Mouse (Mus musculus) heart, embryonic 11.5 days (tissue): ENCODE results near the gene Muc13. TPM values are rescaled to one million over a fixed set of nuclear protein-coding genes. Genes with fewer than 3 reads are reported as not detected.

Experiments
- ATAC-seq: fragments of 200-750 bp; cut with Nextera tagmentation; replicated peaks from 2 replicates; pipeline ENCODE4 v1.8.0; 2017; ENCODE audit warnings: moderate library complexity; ENCODE audit not compliant: insufficient number of reproducible peaks, low FRiP score, low TSS enrichment
- H3K27ac ChIP-seq: fragments of 300-500 bp; sonication (generic); 2 replicates; pipeline ENCODE4 v1.5.1; 2014; ENCODE audit warnings: mild to moderate bottlenecking, low read depth, low read length
- H3K27me3 ChIP-seq: fragments of 300-500 bp; sonication (generic); 2 replicates; pipeline ENCODE4 v1.6.1; 2014; ENCODE audit warnings: mild to moderate bottlenecking, low read length, mixed read lengths; ENCODE audit not compliant: control insufficient read depth, insufficient read depth
- H3K36me3 ChIP-seq: fragments of 300-500 bp; sonication (generic); 2 replicates; pipeline ENCODE4 v1.6.1; 2014; ENCODE audit warnings: mild to moderate bottlenecking, low read length, moderate library complexity, mixed read lengths; ENCODE audit not compliant: control insufficient read depth, insufficient read depth
- H3K4me1 ChIP-seq: fragments of 300-500 bp; sonication (generic); 2 replicates; pipeline ENCODE4 v1.6.1; 2014; ENCODE audit warnings: low read length; ENCODE audit not compliant: control insufficient read depth, insufficient read depth
- H3K4me2 ChIP-seq: fragments of 300-500 bp; sonication (generic); 2 replicates; pipeline ENCODE4 v1.6.1; 2014; ENCODE audit warnings: mild to moderate bottlenecking, moderate library complexity
- H3K4me3 ChIP-seq: fragments of 300-500 bp; sonication (generic); 2 replicates; pipeline ENCODE4 v1.5.1; 2014; ENCODE audit warnings: low read depth, low read length
- H3K9ac ChIP-seq: fragments of 300-500 bp; sonication (generic); 2 replicates; pipeline ENCODE4 v1.6.1; 2014; ENCODE audit warnings: mild to moderate bottlenecking, low read depth, low read length, moderate library complexity
- H3K9me3 ChIP-seq: fragments of 300-500 bp; sonication (generic); replicated peaks from 2 replicates; pipeline ENCODE4 v1.6.1; 2016; ENCODE audit warnings: low read length; ENCODE audit not compliant: control insufficient read depth
- WGBS: fragments of 180-500 bp; shearing (Covaris S2); extraction: QIAGEN DNeasy Blood & Tissue Kit; methylation state at CpG from one replicate; pipeline ENCODE4 v1.1.7; 2014; ENCODE audit not compliant: insufficient replicate concordance; 5-methylcytosine and 5-hydroxymethylcytosine counted together
- polyA plus RNA-seq: library from polyadenylated mRNA; unstranded; fragments of >200 nt; fragmentation: Nextera tagmentation; extraction: Ambion mirVana; gene quantifications from 2 replicates; pipeline ENCODE4 v1.2.1, GENCODE M21; 2014

Gene Muc13
- polyA plus RNA-seq, 1 experiment from 2014 or later: 0.39 TPM

- Histone ChIP-seq H3K9ac (no peak overlapping the region), H3K4me2 (no peak overlapping the region), H3K27ac (no peak overlapping the region), H3K9me3 (no peaks in the 10 kb centered on the region), H3K36me3 (no peaks in the 10 kb centered on the region), H3K4me1 (0 out of 2 replicates have a peak, but pooled peaks cover 6% of the 10 kb centered on the region), H3K4me3 (no peak overlapping the region), H3K27me3 (no peaks in the 10 kb centered on the region)
- WGBS: 66% methylated on average over 7 of the region's 7 CpGs
- no peak for ATAC-seq
Observed at GRCm38 (mm10) chr16:33786657-33787390, 7.0 kb upstream of the Muc13 start.

DNA sequence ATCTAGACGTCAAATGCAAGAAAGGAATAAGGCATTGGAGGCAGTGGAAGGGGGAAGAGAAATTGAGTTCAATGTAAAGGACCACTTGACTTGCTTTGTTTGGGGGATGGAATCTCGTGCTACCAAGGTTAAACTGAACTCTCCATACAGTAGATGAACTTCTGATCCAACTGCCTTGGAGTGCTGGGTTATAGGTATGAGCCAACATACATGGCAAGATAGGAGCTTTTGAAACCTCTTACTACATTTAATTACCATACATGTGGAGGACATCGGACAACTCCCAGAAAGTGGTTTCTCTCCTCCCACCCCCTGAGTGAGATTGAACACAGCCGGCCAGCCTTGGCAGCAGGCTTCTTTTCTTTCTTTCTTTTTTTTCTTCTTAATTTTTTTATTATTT is 1.3 kb downstream of the Muc13 start:
- Histone ChIP-seq H3K9me3 (no peaks in the 10 kb centered on the region), H3K27me3 (no peaks in the 10 kb centered on the region), H3K36me3 (no peaks in the 10 kb centered on the region), H3K9ac (no peak overlapping the region), H3K4me3 (no peak overlapping the region), H3K4me2 (no peak overlapping the region), H3K4me1 (no peaks in the 10 kb centered on the region), H3K27ac (no peak overlapping the region)
- WGBS: 64% methylated on average over 4 of the region's 4 CpGs
- ATAC-seq: no peak

- H3K27me3 ChIP-seq: no peaks in the 10 kb centered on the region
- no peak overlapping the region for H3K4me2 ChIP-seq
- H3K9me3 ChIP-seq: no peaks in the 10 kb centered on the region
- no peak overlapping the region for H3K9ac ChIP-seq
- no peaks in the 10 kb centered on the region for H3K36me3 ChIP-seq
- no peaks in the 10 kb centered on the region for H3K4me1 ChIP-seq
- H3K27ac ChIP-seq: no peak overlapping the region
- no peak for ATAC-seq
- WGBS: 76% methylated on average over 6 of the region's 6 CpGs
- H3K4me3 ChIP-seq: no peak overlapping the region
Observed at GRCm38 (mm10) chr16:33795887-33796286, 2.0 kb downstream of the Muc13 start.

DNA sequence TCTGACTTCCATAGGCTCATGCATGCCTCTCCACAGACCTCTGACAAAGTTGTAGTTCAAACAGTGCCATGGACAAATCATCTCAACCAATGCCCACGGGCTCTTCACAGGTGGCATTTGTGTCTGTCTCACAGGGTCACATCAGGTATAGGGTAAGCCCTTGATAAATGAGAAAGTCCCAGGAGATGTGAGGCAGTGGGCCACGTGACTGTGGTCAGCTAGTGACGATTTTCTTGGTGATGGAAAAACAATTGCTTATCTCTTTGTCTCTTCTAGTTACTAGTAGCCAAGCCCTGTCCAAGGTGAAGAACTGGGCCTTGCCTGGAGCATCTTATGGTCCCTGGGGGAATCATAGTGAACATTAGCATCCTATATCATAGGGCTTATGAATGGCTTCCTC is 2.9 kb downstream of the Muc13 start:
- Histone ChIP-seq H3K27me3 (no peaks in the 10 kb centered on the region), H3K36me3 (no peaks in the 10 kb centered on the region), H3K9me3 (no peaks in the 10 kb centered on the region), H3K27ac (no peak overlapping the region), H3K4me3 (no peak overlapping the region), H3K4me1 (no peaks in the 10 kb centered on the region), H3K9ac (no peak overlapping the region), H3K4me2 (no peak overlapping the region)
- ATAC-seq: no peak
- 68% methylated on average over 3 of the region's 3 CpGs for WGBS

DNA sequence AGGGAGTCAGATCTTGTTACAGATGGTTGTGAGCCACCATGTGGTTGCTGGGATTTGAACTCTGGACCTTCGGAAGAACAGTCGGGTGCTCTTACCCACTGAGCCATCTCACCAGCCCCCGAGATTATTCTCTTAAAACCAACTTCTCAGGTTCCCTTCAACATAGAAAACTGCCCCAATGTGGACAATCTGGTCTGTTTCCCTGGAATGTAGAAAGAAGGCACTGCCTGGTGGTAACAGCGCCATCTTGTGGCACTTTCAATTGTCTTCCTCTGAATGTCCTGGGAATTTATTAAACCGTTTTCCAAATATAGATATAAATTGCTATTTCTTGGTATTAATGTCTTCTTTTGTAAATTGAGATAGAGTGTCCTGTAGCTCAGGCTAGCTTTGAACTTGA is 4.0 kb downstream of the Muc13 start:
- no peak for ATAC-seq
- H3K27me3 ChIP-seq: no peaks in the 10 kb centered on the region
- H3K27ac ChIP-seq: no peak overlapping the region
- no peak overlapping the region for H3K4me3 ChIP-seq
- H3K4me2 ChIP-seq: no peak overlapping the region
- no peaks in the 10 kb centered on the region for H3K9me3 ChIP-seq
- no peaks in the 10 kb centered on the region for H3K4me1 ChIP-seq
- H3K36me3 ChIP-seq: no peaks in the 10 kb centered on the region
- no peak overlapping the region for H3K9ac ChIP-seq
- 38% methylated on average over 5 of the region's 5 CpGs for WGBS

GRCm38 (mm10) chr16:33810002-33810401 is 16.2 kb downstream of the Muc13 start:
- Histone ChIP-seq H3K9me3 (no peaks in the 10 kb centered on the region; the same call in 1 of the 2 replicates), H3K4me3 (no peak overlapping the region), H3K27me3 (no peaks in the 10 kb centered on the region), H3K9ac (no peak overlapping the region), H3K36me3 (no peaks in the 10 kb centered on the region), H3K4me2 (no peak overlapping the region), H3K27ac (no peak overlapping the region), H3K4me1 (no peaks in the 10 kb centered on the region)
- no peak for ATAC-seq
- WGBS: 70% methylated on average over 3 of the region's 3 CpGs

GRCm38 (mm10) chr16:33818413-33819165 is 24.8 kb downstream of the Muc13 start:
- ATAC-seq: no peak
- Histone ChIP-seq H3K27me3 (peaks cover 3% of the 10 kb centered on the region; the same call in 1 of the 2 replicates), H3K4me2 (no peak overlapping the region), H3K4me3 (no peak overlapping the region), H3K9me3 (no peaks in the 10 kb centered on the region), H3K36me3 (no peaks in the 10 kb centered on the region), H3K4me1 (no peaks in the 10 kb centered on the region), H3K27ac (no peak overlapping the region), H3K9ac (no peak overlapping the region)
- WGBS: 84% methylated on average over 7 of the region's 7 CpGs

GRCm38 (mm10) chr16:33820269-33821178 is 26.7 kb downstream of the Muc13 start:
- Histone ChIP-seq H3K36me3 (no peaks in the 10 kb centered on the region), H3K9ac (no peak overlapping the region), H3K4me1 (no peaks in the 10 kb centered on the region), H3K27me3 (peaks cover 3% of the 10 kb centered on the region; the same call in 1 of the 2 replicates), H3K9me3 (no peaks in the 10 kb centered on the region), H3K27ac (no peak overlapping the region), H3K4me2 (no peak overlapping the region), H3K4me3 (no peak overlapping the region)
- ATAC-seq: 0 out of 2 replicates have a peak, but pooled peaks have one; percentile 22
- WGBS: 19% methylated on average over 17 of the region's 17 CpGs
